Mouse (Mus musculus): ENCODE measurements around the gene Dnah6.

The Dnah6 gene

DNA sequence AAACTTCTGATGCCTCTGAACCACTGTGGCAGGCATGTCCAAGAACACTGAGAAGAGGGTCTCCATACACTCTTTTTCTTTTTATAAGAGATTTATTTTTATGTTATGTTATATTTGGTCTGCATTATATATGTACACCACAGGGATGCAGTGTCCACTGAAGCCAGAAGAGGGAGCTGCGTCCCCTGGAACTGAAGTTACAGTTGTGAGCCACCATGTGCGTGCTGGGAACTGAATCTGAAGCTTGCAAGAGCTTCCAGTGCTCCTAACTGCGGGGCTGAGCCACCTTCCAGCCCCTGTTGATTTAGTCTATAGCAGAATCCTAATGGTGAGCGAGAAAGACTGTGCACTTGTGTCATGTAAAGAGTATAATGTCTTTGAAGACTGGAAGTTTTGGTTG lies 78.7 kb downstream of the Dnah6 start:
- no peak for DNase-seq (ENCODE audit: low spot score)

DNA sequence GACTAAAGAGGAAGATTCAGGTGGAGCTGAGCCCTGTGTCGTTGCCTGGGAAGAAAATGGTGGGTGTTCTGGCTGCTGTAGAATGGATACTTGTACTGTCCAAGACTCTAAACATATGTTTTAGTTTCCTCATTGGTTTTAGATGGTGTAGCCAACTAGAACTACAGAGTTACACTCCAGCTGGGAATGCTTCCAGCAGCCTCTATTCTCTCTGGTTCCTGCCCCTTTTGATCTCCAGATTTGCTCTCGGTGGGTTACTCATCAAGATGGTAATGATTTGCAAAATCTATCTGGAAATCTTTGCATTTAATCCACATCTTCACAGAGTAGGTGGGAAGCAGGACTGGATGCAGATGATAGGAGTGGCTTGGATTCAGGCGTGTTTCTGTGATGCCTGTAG lies 80.6 kb downstream of the Dnah6 start:
- no peak for DNase-seq (ENCODE audit: low spot score)

DNA sequence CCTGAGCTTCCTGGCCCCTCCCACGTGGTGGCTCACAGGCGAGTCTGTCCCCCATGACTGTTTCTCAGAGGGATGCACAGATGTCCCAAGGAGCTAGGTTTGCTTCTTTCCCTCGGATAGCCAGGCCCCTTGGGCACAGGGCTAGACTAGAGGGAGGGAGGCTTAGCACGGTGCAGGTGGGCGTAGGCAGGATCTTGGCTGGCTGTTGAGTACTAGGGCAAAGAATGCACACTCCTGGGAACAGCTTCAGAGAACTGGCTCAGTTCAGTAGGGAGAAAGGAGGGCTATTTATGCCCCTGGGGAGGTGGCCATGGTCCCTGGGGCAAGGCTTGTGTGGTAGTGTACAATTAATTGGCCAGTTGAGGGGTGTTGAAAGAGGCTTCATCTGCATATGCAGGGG lies 88.7 kb downstream of the Dnah6 start:
- DNase-seq (ENCODE audit: low spot score) = no peak

DNA sequence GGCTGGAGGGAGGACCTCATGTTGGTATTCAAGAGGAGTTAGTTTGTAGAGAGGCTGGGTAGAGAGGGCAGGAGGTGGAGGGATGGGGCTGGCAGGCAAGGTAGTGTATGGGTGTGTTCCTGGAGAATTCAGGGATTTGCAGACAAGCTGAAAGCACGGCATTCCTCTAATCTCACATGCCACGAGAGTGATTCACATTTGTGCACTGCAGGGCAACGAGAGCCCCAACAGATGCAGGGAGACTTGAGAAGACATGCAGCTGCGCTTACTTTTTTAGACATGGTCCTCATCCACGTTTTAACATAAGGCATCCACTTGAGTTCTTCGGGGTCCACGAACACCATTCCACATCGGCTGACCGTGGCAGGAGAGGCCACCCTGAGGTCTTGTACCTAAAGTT lies 93.9 kb downstream of the Dnah6 start:
- no peak for DNase-seq (ENCODE audit: low spot score)

DNA sequence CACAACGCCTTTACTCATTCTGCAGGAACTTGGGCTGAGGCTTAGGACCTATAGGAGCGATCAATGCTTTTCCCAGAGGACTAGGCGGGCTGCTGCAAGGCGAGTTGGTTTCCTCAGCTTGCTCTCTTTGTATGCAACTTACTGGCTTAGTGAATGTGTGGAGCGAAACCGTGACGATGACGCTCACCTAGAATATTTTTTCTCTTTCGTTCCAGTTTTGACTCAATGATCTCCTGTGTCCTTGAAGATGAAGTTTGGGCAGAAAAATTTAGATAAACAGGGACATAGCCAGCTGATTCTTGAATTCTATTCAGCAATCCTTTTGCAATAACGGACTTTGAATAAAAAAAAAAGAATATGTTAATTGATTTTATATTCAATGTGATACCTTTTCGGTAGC lies 101.1 kb downstream of the Dnah6 start:
- no peak for DNase-seq (ENCODE audit: low spot score)

DNA sequence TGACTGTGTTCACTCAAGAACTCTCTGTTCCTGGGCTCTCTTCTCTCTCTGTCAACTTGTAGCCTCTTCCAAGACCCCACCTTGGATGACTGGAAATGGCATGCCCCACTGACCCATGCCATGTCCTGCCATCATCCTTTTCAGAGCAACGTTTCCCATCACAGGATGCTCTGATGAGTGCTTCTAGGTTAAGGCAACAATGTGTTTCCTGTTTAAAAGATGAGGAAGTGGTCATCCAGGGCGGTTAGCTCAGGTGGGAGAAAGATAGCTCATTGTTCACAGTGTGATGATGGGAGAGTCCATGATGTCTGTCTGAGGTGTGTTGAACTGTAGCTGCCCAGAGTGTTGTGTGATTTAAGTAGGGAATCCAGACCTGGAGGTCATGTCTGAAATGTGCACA lies 107.6 kb downstream of the Dnah6 start:
- DNase-seq (ENCODE audit: low spot score) = peak; percentile 1

DNA sequence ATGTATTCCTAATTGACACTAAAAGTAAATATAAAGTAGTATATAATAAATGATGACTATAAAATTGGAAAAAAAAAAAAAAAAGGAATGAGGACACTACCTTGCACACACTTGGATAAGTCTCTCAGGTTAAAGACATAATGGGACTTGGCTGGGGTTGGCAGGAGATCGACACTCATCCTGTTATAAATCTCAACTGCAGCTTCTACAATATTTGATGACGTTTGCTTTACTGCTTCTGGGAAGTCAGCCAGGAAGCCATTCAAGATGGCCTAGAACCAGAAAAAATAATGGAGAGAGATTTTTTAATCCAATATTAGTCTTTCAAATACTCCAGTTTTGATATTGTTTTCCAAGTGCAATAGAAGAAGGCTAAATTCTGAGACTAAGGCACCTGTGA lies 108.1 kb downstream of the Dnah6 start:
- no peak for DNase-seq (ENCODE audit: low spot score)

DNA sequence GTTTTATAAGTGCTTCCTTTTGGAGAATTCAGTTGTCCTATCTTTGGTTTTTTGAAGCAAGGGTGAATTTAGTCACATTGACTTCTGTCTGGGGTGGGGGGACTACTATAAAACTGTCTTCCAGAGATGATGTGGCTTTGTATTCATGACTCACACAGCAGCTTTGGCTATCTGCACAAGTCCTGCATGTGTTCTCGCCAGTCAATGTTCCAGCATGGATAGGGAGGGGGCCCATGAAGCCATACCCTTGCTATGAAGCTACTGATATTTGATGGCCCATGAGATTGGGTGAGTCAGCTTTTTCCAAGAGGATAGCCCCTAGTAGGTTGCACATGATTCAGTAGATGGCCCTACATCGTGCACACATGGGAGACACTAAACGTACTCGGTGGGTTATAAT lies 128.3 kb downstream of the Dnah6 start:
- DNase-seq (ENCODE audit: low spot score) = no peak

DNA sequence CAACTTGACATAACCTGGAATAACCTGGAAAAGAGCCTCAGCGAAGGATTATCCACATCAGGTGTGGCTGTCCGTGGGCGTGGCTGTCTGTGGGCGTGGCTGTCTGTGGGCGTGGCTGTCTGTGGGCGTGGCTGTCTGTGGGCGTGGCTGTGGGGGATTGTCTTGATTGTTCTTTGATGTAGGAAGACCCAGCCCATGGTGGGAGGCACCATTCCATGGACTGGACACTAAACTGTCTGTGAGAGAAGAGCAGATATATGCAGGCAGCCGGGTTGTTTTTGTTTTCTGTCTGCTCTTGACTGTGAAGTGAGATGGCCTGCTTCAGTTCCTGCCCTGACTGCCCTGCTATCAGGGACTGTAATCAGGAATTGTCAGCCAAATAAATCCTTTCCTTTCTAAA lies 130.6 kb downstream of the Dnah6 start:
- DNase-seq (ENCODE audit: low spot score) = no peak

DNA sequence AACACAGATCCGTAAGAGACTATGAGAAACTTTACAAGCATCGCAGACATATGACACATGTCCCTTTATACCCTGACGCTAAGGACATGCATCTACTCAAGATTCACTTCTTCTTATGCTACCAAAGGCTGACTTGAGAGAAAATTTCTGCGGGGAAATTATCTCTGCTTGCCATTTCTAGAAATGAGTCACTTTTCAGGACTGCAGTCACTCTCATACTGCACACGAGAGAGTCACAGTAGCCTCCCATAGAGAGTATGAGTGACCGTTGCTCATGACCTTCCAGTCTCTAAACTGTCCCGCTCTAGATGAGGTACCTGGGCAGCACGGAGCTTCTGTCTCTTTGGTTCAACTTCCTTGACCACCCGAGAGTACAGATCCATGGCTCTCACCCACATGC lies 138.9 kb downstream of the Dnah6 start:
- no peak for DNase-seq (ENCODE audit: low spot score)

DNA sequence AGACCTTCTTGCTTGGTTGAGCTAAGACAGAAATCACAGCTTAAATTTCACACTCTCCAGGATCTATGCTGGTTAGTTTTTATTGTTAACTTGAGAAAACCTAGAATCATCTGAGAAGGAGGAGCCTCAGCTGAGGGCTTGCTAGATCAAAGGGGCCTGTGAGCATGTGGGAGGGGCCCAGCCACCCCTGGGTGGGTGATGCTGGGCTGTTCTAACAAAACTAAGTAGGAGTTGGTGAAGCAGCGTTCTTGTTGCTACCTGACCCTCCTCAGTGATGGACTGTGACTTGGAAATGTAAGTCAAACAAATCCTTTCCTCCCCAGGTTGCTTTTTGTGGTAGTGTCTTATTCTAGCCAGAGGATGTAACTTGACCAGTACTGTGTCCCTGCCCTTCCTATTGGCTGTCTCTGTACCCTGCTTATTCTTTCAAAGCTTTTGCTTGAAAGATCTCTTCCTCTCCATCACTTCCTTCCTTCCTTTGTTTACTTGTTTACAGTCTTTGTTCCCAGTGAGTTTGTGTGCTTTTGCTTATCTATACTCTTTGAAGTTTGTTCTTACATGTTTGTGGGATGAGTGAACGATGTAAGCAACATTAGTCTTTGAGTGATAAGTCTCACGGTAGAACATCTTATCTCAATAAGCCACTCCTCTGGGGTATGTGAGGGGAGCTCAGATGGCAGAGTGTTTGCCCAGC lies 149.2 kb downstream of the Dnah6 start:
- no peak for DNase-seq (ENCODE audit: low spot score)

DNA sequence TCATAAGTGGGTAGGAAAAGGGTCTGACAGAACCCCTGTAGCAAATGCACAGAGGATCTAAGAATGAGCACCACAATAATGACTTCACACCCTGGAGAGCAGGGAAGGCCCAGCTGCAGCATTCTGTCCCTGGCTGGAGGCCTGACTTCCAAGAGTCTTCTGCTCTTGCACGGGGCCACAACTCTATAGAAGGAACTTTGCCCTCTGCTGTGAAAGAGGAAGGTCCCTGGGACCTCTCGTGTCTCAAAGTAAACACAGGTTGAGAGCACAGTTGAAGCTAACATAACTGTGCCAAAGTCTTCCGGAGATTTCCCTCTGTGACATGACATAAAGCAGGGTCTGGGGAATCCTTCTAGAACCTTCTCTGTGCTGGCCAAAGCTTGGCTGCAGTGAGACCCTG lies 150.2 kb downstream of the Dnah6 start:
- no peak for DNase-seq (ENCODE audit: low spot score)

DNA sequence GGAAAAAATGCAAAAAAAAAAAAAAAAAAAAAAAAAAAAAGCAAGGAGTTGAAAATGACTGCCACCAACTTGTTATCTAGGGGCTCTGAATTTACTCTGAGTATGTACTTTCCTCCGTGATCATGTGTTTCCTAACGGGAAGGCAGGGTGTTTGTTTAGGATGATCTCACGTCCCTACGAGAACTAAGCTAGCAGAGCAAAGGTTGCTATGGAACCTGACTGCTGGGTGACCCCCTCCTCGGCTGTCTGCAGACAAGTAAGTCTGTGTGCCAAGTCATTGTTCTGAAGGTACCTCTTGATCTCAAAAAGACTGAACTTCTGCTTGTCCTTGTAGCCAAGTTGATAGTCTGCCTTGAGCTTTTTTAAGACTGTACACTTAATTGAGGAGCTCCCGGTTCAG lies 150.8 kb downstream of the Dnah6 start:
- DNase-seq (ENCODE audit: low spot score) = no peak

DNA sequence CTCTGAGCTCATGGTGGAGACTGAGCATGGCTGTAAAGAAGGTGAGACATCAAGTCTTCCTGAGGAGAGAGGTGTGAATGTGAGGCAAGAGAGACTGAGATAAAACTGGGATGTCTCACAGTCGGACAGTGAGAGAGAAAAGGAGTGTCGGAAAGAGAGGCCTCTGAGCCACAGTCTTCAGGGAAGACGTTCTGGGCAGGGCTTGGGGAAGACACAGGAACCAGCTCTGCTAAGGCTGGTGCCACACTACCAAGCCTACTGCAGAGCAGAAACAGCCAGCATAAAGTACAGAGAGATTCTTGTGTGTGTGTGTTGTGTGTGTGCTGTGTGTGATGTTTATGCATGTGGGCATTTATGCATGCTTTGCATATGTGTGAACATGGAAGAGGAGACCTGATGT lies 156.9 kb downstream of the Dnah6 start:
- no peak for DNase-seq (ENCODE audit: low spot score)

DNA sequence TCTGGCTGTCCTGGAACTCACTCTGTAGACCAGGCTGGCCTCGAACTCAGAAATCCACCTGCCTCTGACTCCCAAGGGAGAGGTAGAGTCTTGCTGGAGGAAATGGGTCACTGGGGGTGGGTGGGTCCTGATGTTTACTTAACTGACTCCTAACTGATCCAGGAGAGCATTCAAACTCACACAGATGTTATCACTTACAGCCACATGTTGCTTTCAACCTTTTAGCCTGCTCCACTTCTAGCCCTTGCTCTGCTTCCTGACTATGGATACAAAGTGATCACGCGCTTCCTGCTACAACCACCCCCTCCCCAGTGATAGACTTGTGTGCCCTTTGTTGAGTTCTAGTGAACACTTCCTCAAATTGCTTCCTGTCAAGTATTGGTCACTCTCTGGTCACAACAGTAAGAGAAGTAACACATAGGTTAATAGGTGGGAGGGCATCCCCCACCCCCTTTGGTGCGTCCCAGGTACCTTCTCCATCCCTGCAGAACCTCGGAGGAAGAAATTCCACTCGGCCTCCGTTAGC lies 161.8 kb downstream of the Dnah6 start:
- DNase-seq (ENCODE audit: low spot score) = no peak

DNA sequence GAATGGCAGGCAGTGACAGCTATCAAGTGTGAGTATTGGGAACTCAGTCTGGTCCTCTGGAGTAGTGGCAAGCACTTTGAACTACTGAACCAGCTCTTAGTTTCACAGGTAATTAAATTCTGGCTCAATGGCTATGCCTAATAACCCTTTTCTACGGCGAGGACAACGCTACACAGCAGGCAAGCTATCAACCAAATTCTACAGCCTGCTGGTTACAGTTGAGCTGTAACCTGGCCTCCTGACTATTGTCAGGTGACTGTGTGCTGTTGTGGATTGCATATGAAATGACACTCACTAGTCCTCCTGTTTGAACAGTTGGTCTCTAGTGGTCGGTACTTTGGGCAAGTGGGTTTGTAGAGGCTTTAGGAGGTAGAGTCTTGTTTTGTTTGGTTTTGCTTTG lies 162.3 kb downstream of the Dnah6 start:
- no peak for DNase-seq (ENCODE audit: low spot score)

DNA sequence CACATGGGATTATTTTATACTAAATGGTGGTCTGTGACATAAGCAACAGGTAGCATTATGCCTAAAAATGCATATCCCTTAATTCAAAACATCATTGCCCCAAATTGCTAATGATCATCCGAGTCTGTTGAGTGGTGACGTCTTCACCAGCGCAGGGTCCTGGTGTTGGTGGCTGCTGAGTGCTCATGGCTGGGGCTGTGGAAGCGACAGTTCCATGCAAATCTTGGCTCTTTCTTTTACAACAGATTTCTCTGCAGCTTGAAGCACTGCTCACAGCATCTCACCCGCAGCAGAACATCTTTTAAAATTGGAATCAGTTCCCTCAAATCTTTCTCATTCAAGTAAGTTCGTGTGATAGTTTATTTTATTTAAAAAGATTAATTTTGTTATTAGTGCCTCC lies 166.1 kb downstream of the Dnah6 start:
- no peak for DNase-seq (ENCODE audit: low spot score)

DNA sequence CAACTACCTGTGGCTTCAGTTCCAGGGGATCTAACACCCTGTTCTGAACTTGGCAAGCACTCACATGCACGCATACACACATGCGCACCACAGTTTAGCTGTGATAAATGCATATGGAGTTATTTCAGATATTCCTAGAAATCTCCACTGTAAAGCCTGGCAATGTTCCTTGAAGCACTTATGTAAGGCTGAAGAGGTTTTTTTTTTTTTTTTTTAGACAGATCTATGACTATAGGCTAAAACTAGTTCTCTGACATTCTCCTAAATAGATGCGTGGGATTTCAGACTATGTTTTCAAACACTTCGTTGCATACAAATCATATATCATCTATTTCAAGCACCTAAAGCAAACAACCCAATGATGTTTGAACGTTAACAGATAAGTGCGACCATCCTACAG lies 166.6 kb downstream of the Dnah6 start:
- DNase-seq (ENCODE audit: low spot score) = no peak

DNA sequence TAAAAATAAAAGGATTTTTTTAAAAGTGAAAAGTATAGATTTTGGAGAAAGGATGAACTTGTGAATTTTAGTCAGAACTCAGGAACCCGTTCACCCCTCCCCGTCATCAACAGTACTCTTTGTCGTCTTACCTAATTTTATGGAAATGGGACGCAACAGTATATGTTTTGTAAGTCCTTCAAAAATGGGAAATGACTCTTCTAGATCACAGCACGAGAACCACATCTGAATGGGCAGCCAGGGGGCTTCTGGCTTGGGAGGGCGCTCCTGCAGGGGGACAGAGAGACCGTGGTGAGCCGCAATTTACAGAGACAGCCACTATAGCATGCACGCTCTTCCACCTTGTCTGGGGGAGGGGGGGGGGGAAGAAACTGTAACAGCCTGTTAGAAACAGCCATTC lies 167.9 kb downstream of the Dnah6 start:
- no peak for DNase-seq (ENCODE audit: low spot score)

DNA sequence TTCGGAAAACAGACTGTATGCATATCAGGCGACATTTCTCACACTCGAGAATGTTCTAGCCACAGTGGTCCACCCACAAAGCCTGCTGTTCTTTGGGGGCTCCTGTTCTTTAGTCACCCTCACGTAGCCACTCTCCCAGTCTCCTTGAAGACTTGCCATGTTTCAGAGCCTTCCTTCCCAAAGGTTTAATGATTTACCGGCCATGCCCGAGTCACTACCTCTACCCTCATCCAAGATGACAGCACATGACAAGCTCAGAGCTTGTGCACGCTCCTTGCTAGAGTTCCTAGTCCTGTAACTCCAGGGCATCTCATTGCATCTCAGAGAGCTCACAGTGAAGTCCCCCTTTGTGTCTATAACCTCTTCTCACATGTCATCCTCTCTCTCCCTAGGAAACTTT lies 174.2 kb downstream of the Dnah6 start:
- no peak for DNase-seq (ENCODE audit: low spot score)

DNA sequence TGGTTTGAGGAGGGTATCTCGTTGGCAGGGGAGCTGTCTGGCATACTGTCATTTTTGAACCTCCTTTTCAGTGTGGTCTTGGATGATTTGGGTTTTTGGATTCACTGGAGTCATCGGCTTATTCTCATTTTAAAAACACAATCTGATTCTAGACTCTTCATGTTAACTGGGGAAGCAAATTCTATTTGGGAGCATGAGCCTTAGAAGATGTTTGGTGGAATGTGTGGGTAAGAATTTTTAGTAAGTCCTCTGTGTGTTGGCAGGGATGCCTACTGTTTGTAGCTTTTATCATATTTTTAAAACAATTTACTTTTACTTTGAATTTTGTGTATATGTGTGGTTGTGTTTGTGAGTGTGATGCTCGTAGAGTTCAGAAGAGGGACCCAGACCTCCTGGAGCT lies 175.5 kb downstream of the Dnah6 start:
- no peak for DNase-seq (ENCODE audit: low spot score)

DNA sequence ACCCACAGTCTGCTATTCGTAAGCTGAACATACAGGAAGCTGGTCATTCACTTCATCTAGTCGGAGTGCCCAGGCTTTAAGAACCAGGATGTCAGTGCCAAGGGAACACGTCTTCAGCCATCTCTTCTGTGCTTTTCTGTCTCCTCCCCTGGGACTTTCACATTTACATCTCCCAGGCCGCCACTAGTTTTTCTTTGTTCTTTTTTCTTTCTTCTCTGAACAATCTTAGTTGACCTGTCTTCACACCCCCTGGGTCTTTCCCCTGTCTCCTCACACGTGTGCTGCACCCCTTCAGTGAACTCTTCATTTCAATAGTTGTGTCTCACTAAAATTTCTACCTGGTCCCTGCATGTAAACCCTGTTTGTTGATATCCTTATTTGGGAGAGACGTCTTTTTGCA lies 179.2 kb downstream of the Dnah6 start:
- no peak for DNase-seq (ENCODE audit: low spot score)

DNA sequence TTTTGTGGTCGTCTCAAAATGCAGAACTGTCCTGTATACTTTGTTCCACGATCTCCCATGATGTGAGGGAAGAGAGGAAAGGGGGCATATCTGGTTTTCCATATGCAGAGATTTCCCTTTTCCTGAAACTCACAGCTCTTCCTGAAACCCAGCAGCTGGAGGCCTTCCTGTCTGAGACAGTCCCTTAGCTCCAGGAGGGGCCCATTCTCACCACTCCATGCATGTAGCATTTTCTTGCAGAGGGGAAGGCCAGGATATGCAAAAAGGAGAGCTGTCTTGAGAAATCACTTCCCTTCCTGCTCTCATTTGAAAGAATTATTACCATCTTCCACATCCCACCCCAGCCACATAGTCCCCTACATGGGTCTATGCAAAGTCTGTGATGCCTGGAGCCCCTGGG lies 183.2 kb downstream of the Dnah6 start:
- DNase-seq (ENCODE audit: low spot score) = no peak

DNA sequence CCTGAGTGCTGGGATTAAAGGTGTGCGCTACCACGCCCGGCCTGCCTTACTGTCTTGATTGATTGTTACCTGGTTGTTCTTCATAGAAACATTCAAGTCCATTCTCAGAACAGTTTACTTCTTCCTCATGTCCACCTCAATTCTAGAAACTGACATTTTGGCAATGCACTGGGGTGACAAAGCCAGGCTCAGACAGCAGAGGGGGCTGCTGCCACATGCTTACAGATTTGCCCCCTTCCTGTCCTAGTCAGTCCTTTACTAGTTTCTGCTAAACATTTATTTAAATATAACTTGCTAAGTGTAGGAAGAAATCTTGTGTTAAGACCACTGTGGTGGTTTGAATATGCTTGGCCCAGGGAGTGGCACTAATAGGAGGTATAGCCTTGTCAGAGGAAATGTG lies 192.6 kb downstream of the Dnah6 start:
- DNase-seq (ENCODE audit: low spot score) = no peak

DNA sequence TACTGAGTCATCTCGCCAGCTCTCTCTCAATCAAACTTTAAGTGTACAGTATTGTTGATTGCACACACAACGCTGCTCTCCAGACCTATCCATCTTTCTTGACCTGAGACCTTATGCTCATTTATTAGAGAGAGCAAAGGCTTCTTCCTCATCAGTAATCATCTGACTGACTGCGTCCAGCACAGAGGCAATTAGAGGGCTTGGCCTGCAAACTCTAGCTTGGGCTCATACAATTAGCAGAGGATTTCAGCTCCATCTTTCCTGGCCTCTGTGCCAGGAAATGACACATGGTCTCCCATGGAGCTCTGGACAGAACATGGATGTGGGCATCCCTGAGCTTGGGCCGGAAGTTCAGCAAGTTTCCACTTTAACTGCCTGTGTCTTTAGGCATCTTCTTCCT lies 193.6 kb downstream of the Dnah6 start:
- DNase-seq (ENCODE audit: low spot score) = no peak

Data from T-cell, adult 2 months (primary cell).